Mouse (Mus musculus): ENCODE data around the gene Znrf1. TPM values are rescaled to one million over a fixed set of nuclear protein-coding genes. Genes with fewer than 3 reads are reported as not detected.

Znrf1 gene
- polyA plus RNA-seq, 1 experiment from 2014 or later = 5.3 TPM

DNA sequence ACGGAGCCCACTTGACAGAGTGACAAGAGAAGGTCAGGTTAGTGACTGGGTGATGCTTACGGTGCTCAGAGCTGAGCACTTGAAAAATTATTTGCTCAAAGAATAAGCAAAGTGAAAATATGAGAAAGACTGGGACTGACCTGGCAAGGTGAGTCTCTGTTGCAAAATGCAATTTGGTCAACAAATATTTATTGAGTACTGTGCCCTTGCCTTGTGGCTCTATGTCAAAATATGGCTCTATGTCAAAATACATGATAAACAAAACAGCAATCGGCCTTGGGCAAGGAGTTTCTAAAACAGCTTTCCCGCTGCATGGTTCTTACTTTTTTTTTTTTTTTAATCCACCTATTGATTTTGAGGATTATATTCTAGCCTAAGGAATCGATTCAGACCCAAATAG is 406 bp upstream of the Znrf1 start:
- Histone ChIP-seq H3K9ac (no peak overlapping the region), H3K36me3 (no peaks in the 10 kb centered on the region), H3K27ac (no peak overlapping the region), H3K27me3 (0 out of 2 replicates have a peak, but pooled peaks cover 5% of the 10 kb centered on the region), H3K9me3 (replicated peaks) (no peaks in the 10 kb centered on the region), H3K4me3 (replicated peaks) (peak overlapping the region; percentile 83; the same call in 1 of the 2 replicates), H3K4me2 (peak overlapping the region; percentile 100), H3K4me1 (replicated peaks) (peaks cover 35% of the 10 kb centered on the region)
- WGBS (ENCODE audit: insufficient replicate concordance) = 51% methylated on average over 5 of the region's 5 CpGs
- ATAC-seq (ENCODE audit: low read depth) (no peak), DNase-seq (no peak)

DNA sequence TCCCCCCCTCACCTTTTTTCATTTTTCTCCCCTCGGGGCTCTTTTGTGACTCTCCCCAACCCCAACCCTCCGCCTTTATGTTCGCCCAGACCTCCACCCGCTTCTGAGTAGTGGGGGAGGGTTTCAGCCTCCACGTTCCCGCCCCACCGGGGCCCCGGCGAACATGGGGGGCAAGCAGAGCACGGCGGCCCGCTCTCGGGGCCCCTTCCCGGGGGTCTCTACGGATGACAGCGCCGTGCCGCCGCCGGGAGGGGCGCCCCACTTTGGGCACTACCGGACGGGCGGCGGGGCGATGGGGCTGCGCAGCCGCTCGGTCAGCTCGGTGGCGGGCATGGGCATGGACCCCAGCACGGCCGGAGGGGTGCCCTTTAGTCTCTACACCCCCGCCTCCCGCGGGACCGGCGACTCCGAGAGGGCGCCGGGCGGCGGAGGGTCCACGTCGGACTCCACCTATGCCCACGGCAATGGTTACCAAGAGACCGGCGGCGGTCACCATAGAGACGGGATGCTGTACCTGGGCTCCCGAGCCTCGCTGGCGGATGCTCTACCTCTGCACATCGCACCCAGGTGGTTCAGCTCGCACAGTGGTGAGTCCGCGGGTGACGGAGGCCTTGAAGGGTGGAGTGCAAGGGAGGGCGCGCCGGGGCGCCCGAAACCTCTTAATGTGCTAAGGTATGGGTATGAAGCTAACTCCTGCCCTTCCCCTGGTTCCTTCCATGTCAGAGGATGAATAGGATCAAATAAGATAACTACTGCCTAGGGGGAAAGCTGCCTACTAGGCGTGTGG is 1.3 kb downstream of the Znrf1 start:
- no peaks in the 10 kb centered on the region for H3K36me3 ChIP-seq
- H3K9ac ChIP-seq = peak overlapping the region; percentile 85
- H3K4me1 ChIP-seq (replicated peaks) = peaks cover 52% of the 10 kb centered on the region
- WGBS (ENCODE audit: insufficient replicate concordance) = under 1% methylated on average over 63 of the region's 64 CpGs
- DNase-seq (peak; percentile 33), ATAC-seq (ENCODE audit: low read depth) (peak; percentile 33)
- H3K27me3 ChIP-seq = 0 out of 2 replicates have a peak, but pooled peaks cover 5% of the 10 kb centered on the region
- H3K4me3 ChIP-seq (replicated peaks) = peak overlapping the region; percentile 83
- H3K27ac ChIP-seq = peak overlapping the region; percentile 61
- no peaks in the 10 kb centered on the region for H3K9me3 ChIP-seq (replicated peaks)
- peak overlapping the region; percentile 100 for H3K4me2 ChIP-seq

DNA sequence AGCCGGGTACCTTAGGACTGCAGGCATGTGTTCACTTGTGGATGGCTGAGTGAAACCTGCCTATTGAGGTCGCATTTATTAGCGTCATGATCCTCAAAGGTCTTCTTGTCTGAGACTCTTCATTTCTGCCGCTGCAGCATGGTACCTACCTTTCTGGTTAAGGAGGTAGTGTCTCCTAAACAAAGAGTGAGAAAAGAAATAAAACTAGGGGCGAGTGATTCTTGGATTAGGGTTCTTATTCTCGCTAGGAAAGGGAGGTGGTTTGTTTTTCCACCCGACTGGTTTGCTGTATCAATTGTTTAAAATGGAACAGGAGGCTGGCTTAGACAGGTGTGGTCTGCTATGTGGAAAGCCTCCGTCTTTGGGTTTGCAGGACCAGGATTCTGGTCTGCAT is 1.9 kb downstream of the Znrf1 start:
- WGBS (ENCODE audit: insufficient replicate concordance) = 10% methylated on average over 8 of the region's 8 CpGs
- Histone ChIP-seq H3K4me1 (replicated peaks) (peaks cover 57% of the 10 kb centered on the region), H3K27ac (no peak overlapping the region), H3K9ac (peak overlapping the region; percentile 85), H3K36me3 (no peaks in the 10 kb centered on the region), H3K9me3 (replicated peaks) (no peaks in the 10 kb centered on the region), H3K4me3 (replicated peaks) (peak overlapping the region; percentile 83), H3K4me2 (peak overlapping the region; percentile 100), H3K27me3 (0 out of 2 replicates have a peak, but pooled peaks cover 5% of the 10 kb centered on the region)
- ATAC-seq (ENCODE audit: low read depth) (peak; percentile 1; the same call in 1 of the 2 replicates), DNase-seq (no peak)

DNA sequence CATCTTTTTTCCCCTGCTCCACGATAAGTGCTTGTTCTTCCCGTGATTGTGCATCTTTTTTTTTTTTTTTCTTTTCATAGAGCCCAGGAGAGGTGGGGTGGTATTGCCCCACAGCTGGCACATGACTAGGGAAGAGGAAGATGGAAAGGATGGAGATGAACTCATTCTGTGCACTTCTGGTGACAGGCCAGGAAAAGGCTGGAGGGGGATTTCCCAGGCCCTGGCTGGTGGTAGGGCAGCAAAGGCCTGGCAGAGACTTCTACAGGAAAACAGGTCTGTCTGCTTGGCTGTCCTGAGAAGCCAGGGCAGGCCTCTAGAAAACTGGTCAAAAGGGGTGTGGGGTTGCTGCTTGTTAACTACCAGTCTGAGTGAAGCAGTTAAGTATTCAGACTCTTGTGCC is 2.3 kb downstream of the Znrf1 start:
- Histone ChIP-seq H3K4me3 (replicated peaks) (peak overlapping the region; percentile 83), H3K36me3 (no peaks in the 10 kb centered on the region), H3K9me3 (replicated peaks) (no peaks in the 10 kb centered on the region), H3K9ac (peak overlapping the region; percentile 85), H3K27ac (no peak overlapping the region), H3K4me2 (peak overlapping the region; percentile 100), H3K27me3 (0 out of 2 replicates have a peak, but pooled peaks cover 5% of the 10 kb centered on the region), H3K4me1 (replicated peaks) (peaks cover 61% of the 10 kb centered on the region)
- DNase-seq (no peak), ATAC-seq (ENCODE audit: low read depth) (no peak)
- 8% methylated on average over 2 of the region's 2 CpGs for whole genome bisulfite sequencing (ENCODE audit: insufficient replicate concordance)

DNA sequence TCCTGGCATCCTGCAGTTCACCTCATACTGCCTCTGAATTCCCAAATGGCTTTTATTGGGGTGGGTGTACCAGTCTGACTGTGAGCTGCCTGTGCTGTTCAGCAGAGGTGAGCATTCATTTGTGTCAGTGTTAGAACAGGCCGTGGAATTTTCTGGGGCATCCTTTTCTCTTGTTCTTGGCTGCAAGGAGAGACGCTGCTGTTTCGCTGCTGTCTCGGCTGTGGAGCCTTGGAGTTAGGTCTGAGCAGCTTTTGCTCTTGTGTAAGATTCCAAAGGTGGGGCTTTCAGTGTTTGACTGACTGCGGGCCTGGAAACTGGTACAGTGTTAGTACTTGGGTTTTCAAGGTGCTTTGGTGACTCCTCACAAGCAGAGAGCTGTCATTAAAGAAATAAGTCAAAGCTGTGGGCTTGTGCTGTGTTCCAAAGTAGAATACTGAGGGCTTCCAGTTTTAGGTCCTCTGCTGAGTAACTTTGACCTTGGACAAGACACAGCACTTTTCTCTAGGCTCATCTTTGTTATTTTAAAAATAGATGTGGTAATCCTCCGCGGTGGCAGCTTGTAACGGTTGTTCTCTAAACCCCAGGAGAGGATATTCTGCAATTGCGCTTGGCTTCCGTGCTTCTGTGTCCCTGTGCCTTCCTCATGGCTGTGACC is 3.7 kb downstream of the Znrf1 start:
- peak overlapping the region; percentile 32 for H3K4me2 ChIP-seq
- peaks cover 74% of the 10 kb centered on the region for H3K4me1 ChIP-seq (replicated peaks)
- peak overlapping the region; percentile 28; the same call in 1 of the 2 replicates for H3K9ac ChIP-seq
- peak overlapping the region; percentile 14; the same call in 1 of the 2 replicates for H3K4me3 ChIP-seq (replicated peaks)
- ATAC-seq (ENCODE audit: low read depth) (no peak), DNase-seq (no peak)
- 35% methylated on average over 10 of the region's 10 CpGs for WGBS (ENCODE audit: insufficient replicate concordance)
- H3K27ac ChIP-seq = peak overlapping the region; percentile 40
- H3K27me3 ChIP-seq = 0 out of 2 replicates have a peak, but pooled peaks cover 5% of the 10 kb centered on the region
- no peaks in the 10 kb centered on the region for H3K36me3 ChIP-seq
- no peaks in the 10 kb centered on the region for H3K9me3 ChIP-seq (replicated peaks)

DNA sequence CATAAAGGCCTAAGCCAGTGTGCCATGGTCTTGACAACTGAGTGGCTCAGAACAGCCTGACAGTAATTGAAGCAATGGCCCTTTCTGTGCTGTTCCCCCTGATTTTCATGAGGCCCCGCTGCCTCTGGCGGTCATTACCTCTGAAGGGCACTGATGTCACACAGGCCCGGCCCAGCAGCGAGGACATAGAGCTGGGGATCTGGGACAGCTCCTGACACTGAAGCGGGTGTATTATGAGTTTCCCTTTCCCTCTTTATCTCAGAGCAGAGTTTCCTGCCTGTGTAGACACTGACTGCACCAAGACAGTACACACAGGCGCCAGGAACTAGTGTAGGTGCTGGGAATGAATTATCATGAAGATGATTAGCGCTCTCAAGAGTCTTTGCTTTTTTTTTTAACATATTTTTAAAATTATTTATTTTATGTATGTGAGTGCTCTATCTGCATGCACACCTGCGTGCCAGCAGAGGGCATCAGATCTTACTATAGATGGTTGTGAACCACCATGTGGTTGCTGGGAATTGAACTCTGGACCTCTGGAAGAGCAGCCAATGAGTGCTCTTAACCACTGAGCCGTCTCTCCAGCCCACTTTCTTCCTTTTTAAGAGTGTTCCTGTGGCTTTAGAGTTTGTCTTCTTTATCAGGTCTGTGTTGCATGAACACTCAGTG is 7.9 kb downstream of the Znrf1 start:
- H3K4me2 ChIP-seq = no peak overlapping the region
- H3K9ac ChIP-seq = no peak overlapping the region; the same call in 1 of the 2 replicates
- H3K4me1 ChIP-seq (replicated peaks) = peaks cover 68% of the 10 kb centered on the region
- no peaks in the 10 kb centered on the region for H3K27me3 ChIP-seq
- H3K27ac ChIP-seq = peak overlapping the region; percentile 11; the same call in 1 of the 2 replicates
- no peak for DNase-seq
- H3K9me3 ChIP-seq (replicated peaks) = no peaks in the 10 kb centered on the region
- H3K36me3 ChIP-seq = 0 out of 2 replicates have a peak, but pooled peaks cover 3% of the 10 kb centered on the region
- no peak overlapping the region for H3K4me3 ChIP-seq (replicated peaks)
- ATAC-seq (ENCODE audit: low read depth) = peak; percentile 57; the same call in 1 of the 2 replicates
- 45% methylated on average over 9 of the region's 9 CpGs for WGBS (ENCODE audit: insufficient replicate concordance)

DNA sequence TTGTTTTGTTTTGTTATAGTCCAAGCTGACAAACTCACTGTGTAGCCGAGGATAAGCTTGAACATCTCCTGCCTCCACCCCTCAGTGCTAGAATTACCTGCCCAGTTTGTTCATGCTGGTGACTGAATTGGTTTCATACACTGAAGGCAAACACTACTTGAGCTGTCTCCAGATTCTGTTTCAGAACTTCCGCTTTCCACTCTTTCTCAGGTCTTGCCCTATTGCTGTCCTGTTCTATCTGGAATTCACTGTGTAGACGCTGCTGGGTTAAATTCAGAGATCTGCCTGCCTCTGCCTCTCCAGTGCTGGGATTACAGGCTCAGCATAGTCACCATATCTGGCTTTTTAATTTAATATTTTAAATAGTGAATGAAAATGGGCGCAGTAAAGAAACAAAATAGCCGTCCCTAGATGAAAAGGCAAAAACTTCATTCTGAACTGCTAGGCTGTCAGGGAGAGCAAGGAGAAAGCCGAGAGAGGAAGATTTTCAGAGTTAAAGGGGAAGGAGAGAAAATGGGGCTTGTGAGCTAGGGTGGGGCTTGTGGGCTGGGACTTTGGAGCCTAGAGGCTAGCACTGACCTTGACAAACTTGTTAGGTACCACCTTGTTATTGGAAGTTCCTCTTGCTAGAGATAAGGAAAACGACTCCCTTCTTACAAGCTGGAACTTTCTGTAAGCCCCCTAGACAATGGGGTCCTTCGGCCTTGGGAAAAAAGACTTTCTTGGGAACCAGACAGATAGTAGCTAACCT is 9.7 kb downstream of the Znrf1 start:
- ATAC-seq (ENCODE audit: low read depth) (no peak), DNase-seq (no peak)
- Histone ChIP-seq H3K9me3 (replicated peaks) (no peaks in the 10 kb centered on the region), H3K27ac (no peak overlapping the region), H3K4me2 (no peak overlapping the region), H3K9ac (no peak overlapping the region), H3K4me3 (replicated peaks) (no peak overlapping the region), H3K27me3 (no peaks in the 10 kb centered on the region), H3K4me1 (replicated peaks) (peaks cover 66% of the 10 kb centered on the region), H3K36me3 (0 out of 2 replicates have a peak, but pooled peaks cover 3% of the 10 kb centered on the region)
- 52% methylated on average over 8 of the region's 8 CpGs for WGBS (ENCODE audit: insufficient replicate concordance)

DNA sequence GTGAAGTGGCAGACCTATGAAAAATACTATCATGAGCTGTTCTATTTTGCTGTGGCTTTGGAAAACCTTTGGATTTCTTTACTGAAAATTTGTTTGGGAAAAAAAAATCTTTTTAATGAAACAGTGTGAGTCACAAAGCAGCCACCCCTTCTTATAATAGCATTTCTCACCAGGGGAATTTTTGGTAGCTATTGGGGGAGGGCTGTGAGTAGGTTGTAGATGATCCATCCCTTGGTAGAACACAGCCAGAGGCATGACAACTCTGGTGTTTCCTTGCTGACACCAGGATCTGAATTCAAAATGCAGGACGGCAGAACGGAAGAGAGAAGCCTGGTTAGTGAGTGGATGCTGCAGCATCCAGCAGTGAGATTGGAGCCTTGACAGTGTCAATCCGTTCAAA is 11.2 kb downstream of the Znrf1 start:
- peaks cover 61% of the 10 kb centered on the region for H3K4me1 ChIP-seq (replicated peaks)
- no peak for ATAC-seq (ENCODE audit: low read depth)
- no peak overlapping the region for H3K4me2 ChIP-seq
- no peak overlapping the region for H3K9ac ChIP-seq
- DNase-seq = no peak
- H3K4me3 ChIP-seq (replicated peaks) = no peak overlapping the region
- H3K36me3 ChIP-seq = 0 out of 2 replicates have a peak, but pooled peaks cover 3% of the 10 kb centered on the region
- 93% methylated on average over 3 of the region's 3 CpGs for WGBS (ENCODE audit: insufficient replicate concordance)
- no peak overlapping the region for H3K27ac ChIP-seq
- no peaks in the 10 kb centered on the region for H3K9me3 ChIP-seq (replicated peaks)
- H3K27me3 ChIP-seq = no peaks in the 10 kb centered on the region

DNA sequence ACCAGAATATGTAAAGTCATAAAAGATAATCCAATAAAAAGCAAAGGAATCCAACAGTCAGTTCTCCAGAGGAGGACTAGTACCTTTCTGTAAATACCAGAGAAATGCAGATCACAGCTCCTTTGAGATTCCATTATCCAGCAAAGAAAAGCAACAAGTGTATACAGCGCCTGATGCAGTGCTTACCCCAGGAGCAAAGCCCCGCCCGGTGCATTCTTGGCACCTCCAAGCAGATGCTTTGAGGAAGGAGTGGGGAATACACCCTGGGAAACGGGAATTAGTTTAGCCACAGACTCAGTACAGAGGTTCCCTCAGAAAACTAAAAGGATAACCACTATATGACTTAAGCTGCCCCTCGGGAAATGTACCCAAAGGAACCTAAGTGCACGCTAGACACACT is 12.3 kb downstream of the Znrf1 start:
- ATAC-seq (ENCODE audit: low read depth) (no peak), DNase-seq (no peak)
- Histone ChIP-seq H3K9me3 (replicated peaks) (no peaks in the 10 kb centered on the region), H3K36me3 (0 out of 2 replicates have a peak, but pooled peaks cover 3% of the 10 kb centered on the region), H3K4me1 (replicated peaks) (peaks cover 51% of the 10 kb centered on the region), H3K27ac (no peak overlapping the region), H3K4me2 (no peak overlapping the region), H3K27me3 (no peaks in the 10 kb centered on the region), H3K9ac (no peak overlapping the region), H3K4me3 (replicated peaks) (no peak overlapping the region)
- 81% methylated on average over 6 of the region's 6 CpGs for WGBS (ENCODE audit: insufficient replicate concordance)

DNA sequence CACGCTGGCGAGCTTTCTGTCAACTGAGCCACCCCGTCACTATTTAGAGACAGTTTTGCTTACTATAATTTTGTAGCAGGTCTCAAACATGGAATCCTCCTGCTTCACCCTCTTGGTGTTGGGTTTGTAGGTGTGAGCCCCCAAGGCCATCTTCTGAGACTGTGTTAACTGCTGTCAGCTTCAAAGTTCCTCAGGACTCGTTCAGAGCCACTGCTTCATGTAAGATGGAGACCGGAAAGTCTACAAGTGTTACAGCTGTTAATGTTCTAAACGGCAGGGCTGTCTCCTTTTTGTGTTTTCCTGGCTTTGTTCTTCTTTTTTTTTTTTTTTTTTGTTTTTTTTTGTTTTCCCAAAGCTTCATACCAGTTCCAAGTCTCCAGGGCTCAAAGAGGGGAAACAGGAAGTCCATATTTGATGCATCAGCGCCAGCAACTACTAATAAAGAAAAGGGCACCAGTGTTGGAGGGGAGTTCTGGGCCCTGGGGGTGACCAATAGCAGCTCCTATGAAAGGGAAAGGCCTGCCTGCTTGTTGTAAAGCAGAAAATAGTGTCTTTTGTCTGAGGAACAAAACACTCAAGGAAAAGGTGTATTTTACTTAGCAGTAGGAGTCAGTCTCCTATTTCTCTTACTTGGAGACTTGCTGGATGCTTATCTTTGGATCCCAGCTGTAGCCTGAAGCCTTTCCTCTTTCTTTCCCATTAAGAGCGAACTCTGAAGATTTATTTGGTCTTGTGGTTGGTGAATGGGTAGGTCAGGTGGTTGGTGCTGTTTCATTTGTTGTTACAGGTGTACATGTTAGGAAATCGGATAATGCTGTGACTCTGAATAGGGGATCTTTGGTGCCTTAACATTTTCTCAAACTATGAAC is 14.3 kb downstream of the Znrf1 start:
- ATAC-seq (ENCODE audit: low read depth) (no peak), DNase-seq (no peak)
- Histone ChIP-seq H3K4me1 (replicated peaks) (peaks cover 33% of the 10 kb centered on the region), H3K27ac (peak overlapping the region; percentile 50), H3K4me2 (no peak overlapping the region), H3K27me3 (no peaks in the 10 kb centered on the region), H3K4me3 (replicated peaks) (no peak overlapping the region), H3K9ac (no peak overlapping the region), H3K36me3 (0 out of 2 replicates have a peak, but pooled peaks cover 2% of the 10 kb centered on the region), H3K9me3 (replicated peaks) (no peaks in the 10 kb centered on the region)
- 48% methylated on average over 9 of the region's 9 CpGs for WGBS (ENCODE audit: insufficient replicate concordance)
